Mouse (Mus musculus): ENCODE measurements at regions not wholly inside any gene's neighbourhood (a gene's known extent, or its start where the extent isn't known, plus 50 kb on each side); places are given as distances from the start of the nearest gene placed in this dataset.

DNA sequence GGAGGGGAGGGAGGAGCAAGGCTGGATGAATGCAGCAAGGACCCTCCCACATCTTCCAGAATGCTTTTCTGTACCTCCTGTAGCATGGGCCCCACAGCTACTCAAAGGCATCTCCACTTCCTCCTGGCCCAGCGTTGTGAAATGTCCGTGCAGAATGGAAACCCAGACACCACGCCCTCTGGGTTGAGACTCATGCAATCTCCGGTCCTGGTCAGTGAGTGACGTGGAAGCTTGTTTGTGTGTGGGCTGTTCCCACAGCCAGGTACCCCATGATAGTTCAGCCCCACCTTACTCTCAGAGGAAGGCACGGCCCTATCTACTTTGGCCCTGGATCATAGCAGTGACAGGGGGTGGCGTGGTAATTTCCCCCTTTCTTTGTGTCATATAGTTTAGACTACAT lies 120.8 kb upstream of the Cxcr4 start:
- TF ChIP-seq EP300 (IDR thresholded peaks at IDR 0.05; ENCODE audit: low read depth) = no peak
- no peak for TF ChIP-seq CTCF (IDR thresholded peaks at IDR 0.05; ENCODE audit: low read depth)

Data from heart, postnatal 0 days (tissue).